Mouse (Mus musculus) liver, embryonic 14.5 days (tissue): ENCODE data around the gene Tubg2.

Experiments used
- CTCF ChIP-seq: IDR thresholded peaks from 2 replicates; pipeline ENCODE4 v1.5.1; 2016; ENCODE audit warnings: antibody characterized with exemption, low read depth, control low read depth
- EP300 ChIP-seq: IDR thresholded peaks from 2 replicates; pipeline ENCODE4 v1.6.1; 2016; ENCODE audit warnings: antibody characterized with exemption, low read depth

DNA sequence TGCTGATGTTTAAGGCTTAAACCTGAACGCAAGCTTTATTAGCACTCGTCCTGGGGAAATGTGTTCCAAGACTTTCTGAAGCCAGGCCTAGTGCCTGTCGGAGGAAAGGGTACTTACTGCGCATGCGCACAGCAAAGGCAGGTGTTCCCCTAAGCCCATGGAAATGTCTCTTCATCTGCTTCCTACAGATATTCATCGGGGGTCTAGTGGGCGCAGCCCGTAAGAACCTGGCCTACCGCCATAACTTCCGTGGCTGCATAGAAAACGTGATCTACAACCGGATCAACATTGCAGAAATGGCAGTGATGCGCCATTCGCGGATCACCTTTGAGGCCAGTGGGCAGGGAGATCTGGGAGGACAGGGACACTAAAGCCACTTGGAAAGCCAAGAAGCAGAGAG, 23.6 kb downstream of the Tubg2 start:
- TF ChIP-seq EP300 (no peak), CTCF (no peak)
